Mouse (Mus musculus) brain, adult 10 weeks (tissue): ENCODE measurements around the gene Hormad1. TPM values are rescaled to one million over a fixed set of nuclear protein-coding genes. Genes with fewer than 3 reads are reported as not detected.

Experiments
- polyA plus RNA-seq: library from polyadenylated mRNA; stranded (reverse); fragments of 350-450 nt; fragmentation: Illumina TruSeq; extraction: RNeasy Lipid Tissue Mini Kit (QIAGEN cat#74804); gene quantifications from one replicate; pipeline ENCODE4 v1.2.3, GENCODE M21; 2015; ENCODE audit warnings: low read depth, low replicate concordance

The Hormad1 gene
- not detected for polyA plus RNA-seq

GRCm38 (mm10) chr3:95559437-95559836 lies at the start of gene Hormad1:
TSS of gene Hormad1 (plus strand) at chr3:95559677.

GRCm38 (mm10) chr3:95526622-95527211 lies 32.8 kb upstream of the Hormad1 start, which contains the start of gene Ctss:
TSS of gene Ctss (plus strand) at chr3:95526786.

GRCm38 (mm10) chr3:95588604-95589086 lies 29.2 kb downstream of the Hormad1 start, which contains the start of gene Golph3l:
TSS of gene Golph3l (plus strand) at chr3:95588934.

GRCm38 (mm10) chr3:95624628-95625503 lies 65.4 kb downstream of the Hormad1 start, which contains the start of gene Ensa:
TSS of gene Ensa (plus strand) at chr3:95624993.

Other genes with a start within 250 kb of the Hormad1 start
- gene Cers2, start 244.9 kb upstream of the Hormad1 start, polyA plus RNA-seq = 101 TPM
- gene Setdb1, start 202.5 kb upstream of the Hormad1 start, polyA plus RNA-seq = 22.1 TPM
- not detected for gene 4930558C23Rik, start 156.8 kb upstream of the Hormad1 start, polyA plus RNA-seq
- 29.8 TPM for gene Arnt, start 125.3 kb upstream of the Hormad1 start, polyA plus RNA-seq
- 6.2 TPM for gene Ctsk, start 60.4 kb upstream of the Hormad1 start, polyA plus RNA-seq
- gene Ctss, start 32.9 kb upstream of the Hormad1 start, polyA plus RNA-seq = 136 TPM
- 20.4 TPM for gene Golph3l, start 29.3 kb downstream of the Hormad1 start, polyA plus RNA-seq
- 489 TPM for gene Ensa, start 65.3 kb downstream of the Hormad1 start, polyA plus RNA-seq
- gene Mcl1, start 99.1 kb downstream of the Hormad1 start, polyA plus RNA-seq = 55.3 TPM
- gene Adamtsl4, start 128.2 kb downstream of the Hormad1 start, polyA plus RNA-seq = 5.2 TPM
- gene Ecm1, start 179.9 kb downstream of the Hormad1 start, polyA plus RNA-seq = 7.9 TPM
- gene Tars2, start 200.5 kb downstream of the Hormad1 start, polyA plus RNA-seq = 30.4 TPM